Mouse (Mus musculus) liver, embryonic 15.5 days (tissue): Measurements from ENCODE around the gene Kdm1a. TPM values are rescaled to one million over a fixed set of nuclear protein-coding genes. Genes with fewer than 3 reads are reported as not detected.

ENCODE experiments used
- ATAC-seq: fragments of 200-750 bp; cut with Nextera tagmentation; 2 replicates; pipeline ENCODE4 v1.8.0; 2017; ENCODE audit warnings: moderate number of reproducible peaks, mild to moderate bottlenecking, moderate library complexity; ENCODE audit not compliant: insufficient read depth
- H3K27ac ChIP-seq: fragments of 300-500 bp; sonication (generic); replicated peaks from 2 replicates; pipeline ENCODE4 v1.5.1; 2015; ENCODE audit warnings: mild to moderate bottlenecking, inconsistent platforms
- H3K27me3 ChIP-seq: fragments of 300-500 bp; sonication (generic); 2 replicates; pipeline ENCODE4 v1.6.1; 2015; ENCODE audit warnings: mild to moderate bottlenecking, inconsistent platforms
- H3K36me3 ChIP-seq: fragments of 300-500 bp; sonication (generic); replicated peaks from 2 replicates; pipeline ENCODE4 v1.6.1; 2015; ENCODE audit warnings: moderate library complexity, mild to moderate bottlenecking, inconsistent platforms
- H3K4me1 ChIP-seq: fragments of 300-500 bp; sonication (generic); replicated peaks from 2 replicates; pipeline ENCODE4 v1.6.1; 2015; ENCODE audit warnings: inconsistent platforms
- H3K4me2 ChIP-seq: fragments of 300-500 bp; sonication (generic); 2 replicates; pipeline ENCODE4 v1.6.1; 2015; ENCODE audit warnings: moderate library complexity, mild to moderate bottlenecking, inconsistent platforms
- H3K4me3 ChIP-seq: fragments of 300-500 bp; sonication (generic); replicated peaks from 2 replicates; pipeline ENCODE4 v1.5.1; 2015; ENCODE audit warnings: mild to moderate bottlenecking, inconsistent platforms
- H3K9ac ChIP-seq: fragments of 300-500 bp; sonication (generic); 2 replicates; pipeline ENCODE4 v1.6.1; 2015; ENCODE audit warnings: moderate library complexity, mild to moderate bottlenecking, inconsistent platforms
- H3K9me3 ChIP-seq: fragments of 300-500 bp; sonication (generic); replicated peaks from 2 replicates; pipeline ENCODE4 v1.6.1; 2016; ENCODE audit warnings: inconsistent platforms
- WGBS: fragments of 180-500 bp; shearing (Covaris S2); methylation state at CpG from one replicate; pipeline ENCODE4 v1.1.7; 2015; ENCODE audit warnings: mixed read lengths; ENCODE audit not compliant: insufficient replicate concordance; 5-methylcytosine and 5-hydroxymethylcytosine counted together
- polyA plus RNA-seq: library from polyadenylated mRNA; unstranded; fragments of >200 nt; fragmentation: Nextera tagmentation; extraction: Ambion mirVana; gene quantifications from 2 replicates; pipeline ENCODE4 v1.2.1, GENCODE M21; 2015

Gene Kdm1a
- polyA plus RNA-seq, 1 experiment from 2014 or later: 9.5 TPM

DNA sequence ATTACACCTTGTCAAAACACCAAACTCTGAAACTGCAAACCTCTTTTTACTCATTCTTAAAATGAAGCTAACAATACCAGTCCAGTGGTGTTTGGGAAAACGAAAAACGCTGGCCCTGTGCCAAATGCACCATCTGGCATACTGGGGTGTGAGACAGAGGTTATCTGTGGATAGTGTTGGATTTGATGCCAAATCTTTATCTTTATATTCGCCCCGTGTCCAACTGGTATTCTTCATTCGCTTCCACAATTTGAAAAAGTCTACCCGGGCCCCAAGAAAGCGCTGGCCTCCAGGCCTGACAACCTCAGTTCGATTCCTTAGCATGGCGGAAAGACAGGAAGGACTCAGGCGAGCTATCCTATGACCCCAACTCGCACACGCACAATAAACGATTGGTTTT lies 1.0 kb downstream of the Kdm1a start:
- Histone ChIP-seq H3K27me3 (no peaks in the 10 kb centered on the region), H3K4me2 (peak overlapping the region; percentile 77), H3K36me3 (no peaks in the 10 kb centered on the region), H3K9me3 (no peaks in the 10 kb centered on the region), H3K4me3 (peak overlapping the region; percentile 99), H3K9ac (peak overlapping the region; percentile 98), H3K4me1 (peaks cover 27% of the 10 kb centered on the region), H3K27ac (peak overlapping the region; percentile 86)
- no peak for ATAC-seq
- 1% methylated on average over 13 of the region's 13 CpGs for WGBS

- peaks cover 27% of the 10 kb centered on the region for H3K4me1 ChIP-seq
- no peak overlapping the region for H3K27ac ChIP-seq
- H3K36me3 ChIP-seq: no peaks in the 10 kb centered on the region
- 73% methylated on average over 2 of the region's 2 CpGs for WGBS
- peak overlapping the region; percentile 77 for H3K4me2 ChIP-seq
- H3K9me3 ChIP-seq: no peaks in the 10 kb centered on the region
- H3K9ac ChIP-seq: 0 out of 2 replicates have a peak overlapping the region, but pooled peaks have one; percentile 98
- no peak for ATAC-seq
- no peaks in the 10 kb centered on the region for H3K27me3 ChIP-seq
- 0 out of 2 replicates have a peak overlapping the region, but pooled peaks have one; percentile 99 for H3K4me3 ChIP-seq
These were observed 2.0 kb downstream of the Kdm1a start for GRCm38 (mm10) chr4:136600536-136600935.

DNA sequence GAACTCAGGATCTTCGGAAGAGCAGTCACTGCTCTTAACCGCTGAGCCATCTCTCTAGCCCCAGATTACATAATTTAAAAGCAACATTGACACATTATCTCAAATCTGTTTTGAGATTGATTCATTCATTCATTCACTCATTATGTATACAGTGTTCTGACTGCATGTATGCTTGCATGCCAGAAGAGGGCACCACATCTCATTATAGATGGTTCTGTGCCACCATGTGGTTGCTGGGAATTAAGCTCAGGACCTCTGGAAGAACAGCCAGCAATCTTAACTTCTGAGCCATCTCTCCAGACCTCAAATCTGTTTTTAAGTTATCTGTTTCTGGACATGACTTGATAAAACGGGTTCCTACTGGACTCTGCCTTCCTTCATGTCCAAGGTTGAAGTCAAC lies 2.7 kb downstream of the Kdm1a start:
- no peaks in the 10 kb centered on the region for H3K27me3 ChIP-seq
- no peaks in the 10 kb centered on the region for H3K9me3 ChIP-seq
- peaks cover 29% of the 10 kb centered on the region for H3K4me1 ChIP-seq
- H3K27ac ChIP-seq: no peak overlapping the region
- no peak overlapping the region for H3K9ac ChIP-seq
- WGBS: 80% methylated on average over 3 of the region's 3 CpGs
- no peak overlapping the region; the same call in 1 of the 2 replicates for H3K4me2 ChIP-seq
- H3K4me3 ChIP-seq: no peak overlapping the region
- ATAC-seq: no peak
- H3K36me3 ChIP-seq: no peaks in the 10 kb centered on the region

GRCm38 (mm10) chr4:136598268-136598876 lies 4.2 kb downstream of the Kdm1a start:
- H3K4me2 ChIP-seq: no peak overlapping the region
- ATAC-seq: no peak
- H3K36me3 ChIP-seq: no peaks in the 10 kb centered on the region
- H3K27ac ChIP-seq: no peak overlapping the region
- H3K4me1 ChIP-seq: peaks cover 34% of the 10 kb centered on the region
- H3K4me3 ChIP-seq: no peak overlapping the region
- 70% methylated on average over 7 of the region's 7 CpGs for WGBS
- no peaks in the 10 kb centered on the region for H3K9me3 ChIP-seq
- H3K27me3 ChIP-seq: no peaks in the 10 kb centered on the region
- H3K9ac ChIP-seq: no peak overlapping the region

- H3K4me2 ChIP-seq: no peak overlapping the region
- H3K9ac ChIP-seq: no peak overlapping the region
- no peak overlapping the region for H3K4me3 ChIP-seq
- H3K9me3 ChIP-seq: no peaks in the 10 kb centered on the region
- no peak for ATAC-seq
- H3K4me1 ChIP-seq: peaks cover 26% of the 10 kb centered on the region
- no peaks in the 10 kb centered on the region for H3K27me3 ChIP-seq
- peaks cover 4% of the 10 kb centered on the region for H3K36me3 ChIP-seq
- 75% methylated on average over 6 of the region's 6 CpGs for WGBS
- H3K27ac ChIP-seq: no peak overlapping the region
These were observed 7.3 kb downstream of the Kdm1a start for GRCm38 (mm10) chr4:136595221-136595620.

DNA sequence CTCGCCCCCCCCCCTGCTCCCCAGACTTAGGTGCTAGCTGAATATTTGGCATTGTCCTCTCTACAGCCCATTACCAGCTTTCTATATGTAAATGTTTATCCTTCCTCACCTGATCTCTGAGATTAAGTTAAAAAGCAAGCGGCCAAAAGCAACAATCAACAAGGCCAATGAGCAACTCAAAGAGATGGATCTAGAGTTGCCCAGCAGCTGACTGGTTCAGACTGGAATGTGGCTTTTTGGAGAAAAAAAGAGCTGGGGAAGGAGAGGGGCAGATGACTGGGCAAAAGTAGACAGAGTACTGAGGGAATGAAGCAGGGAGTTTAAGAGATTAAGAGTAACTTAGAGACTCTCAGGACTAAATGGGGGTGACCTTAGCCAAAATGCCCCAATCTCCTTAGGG lies 8.5 kb downstream of the Kdm1a start:
- Histone ChIP-seq H3K36me3 (peaks cover 9% of the 10 kb centered on the region), H3K9ac (no peak overlapping the region), H3K4me2 (no peak overlapping the region), H3K9me3 (no peaks in the 10 kb centered on the region), H3K27me3 (no peaks in the 10 kb centered on the region), H3K4me1 (peaks cover 31% of the 10 kb centered on the region), H3K4me3 (no peak overlapping the region), H3K27ac (no peak overlapping the region)
- WGBS: 78% methylated on average over 2 of the region's 2 CpGs
- no peak for ATAC-seq

- no peak overlapping the region; the same call in 1 of the 2 replicates for H3K27ac ChIP-seq
- peaks cover 36% of the 10 kb centered on the region for H3K4me1 ChIP-seq
- no peak for ATAC-seq
- no peaks in the 10 kb centered on the region for H3K9me3 ChIP-seq
- no peak overlapping the region for H3K4me3 ChIP-seq
- H3K27me3 ChIP-seq: no peaks in the 10 kb centered on the region
- H3K9ac ChIP-seq: no peak overlapping the region
- no peak overlapping the region for H3K4me2 ChIP-seq
- H3K36me3 ChIP-seq: peaks cover 9% of the 10 kb centered on the region
- WGBS: 45% methylated on average over 4 of the region's 4 CpGs
These were observed 10.4 kb downstream of the Kdm1a start for GRCm38 (mm10) chr4:136592111-136592510.

GRCm38 (mm10) chr4:136588003-136588402 lies 14.5 kb downstream of the Kdm1a start:
- 20% methylated on average over 4 of the region's 4 CpGs for WGBS
- Histone ChIP-seq H3K27me3 (no peaks in the 10 kb centered on the region), H3K9me3 (no peaks in the 10 kb centered on the region), H3K27ac (0 out of 2 replicates have a peak overlapping the region, but pooled peaks have one; percentile 19), H3K9ac (no peak overlapping the region), H3K4me3 (no peak overlapping the region), H3K4me1 (peaks cover 39% of the 10 kb centered on the region), H3K4me2 (peak overlapping the region; percentile 42), H3K36me3 (peaks cover 9% of the 10 kb centered on the region)
- peak; percentile 51; the same call in 1 of the 2 replicates for ATAC-seq

- Histone ChIP-seq H3K4me2 (peak overlapping the region; percentile 42), H3K9ac (no peak overlapping the region), H3K9me3 (no peaks in the 10 kb centered on the region), H3K27ac (no peak overlapping the region), H3K4me1 (peaks cover 35% of the 10 kb centered on the region), H3K36me3 (peaks cover 9% of the 10 kb centered on the region), H3K27me3 (no peaks in the 10 kb centered on the region), H3K4me3 (no peak overlapping the region)
- no peak for ATAC-seq
- 81% methylated on average over 4 of the region's 4 CpGs for WGBS
These were observed 15.2 kb downstream of the Kdm1a start for GRCm38 (mm10) chr4:136587221-136587827.

DNA sequence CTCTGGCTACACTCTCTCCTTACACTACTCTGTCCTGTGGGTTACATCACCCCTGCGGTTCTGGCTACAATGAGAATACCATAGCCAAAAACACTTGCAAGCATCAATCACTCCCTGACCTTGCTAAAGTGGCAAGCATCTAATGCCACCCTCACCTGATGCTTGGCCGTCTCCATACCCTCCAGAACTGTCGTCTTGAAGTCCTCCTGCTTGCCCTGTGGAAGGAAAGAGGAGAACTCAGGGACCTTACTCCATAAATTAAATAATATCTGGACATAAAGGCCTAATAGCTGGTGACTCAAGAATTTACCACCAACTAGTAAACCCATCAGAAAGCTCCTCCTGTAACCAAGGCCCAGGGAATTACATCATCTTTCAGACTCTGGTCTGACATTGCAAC lies 20.6 kb downstream of the Kdm1a start:
- Histone ChIP-seq H3K9me3 (no peaks in the 10 kb centered on the region), H3K9ac (no peak overlapping the region), H3K4me3 (no peak overlapping the region), H3K36me3 (no peaks in the 10 kb centered on the region), H3K4me2 (no peak overlapping the region), H3K27me3 (no peaks in the 10 kb centered on the region), H3K27ac (no peak overlapping the region), H3K4me1 (peaks cover 9% of the 10 kb centered on the region)
- no peak for ATAC-seq
- WGBS: 83% methylated on average over 3 of the region's 3 CpGs

DNA sequence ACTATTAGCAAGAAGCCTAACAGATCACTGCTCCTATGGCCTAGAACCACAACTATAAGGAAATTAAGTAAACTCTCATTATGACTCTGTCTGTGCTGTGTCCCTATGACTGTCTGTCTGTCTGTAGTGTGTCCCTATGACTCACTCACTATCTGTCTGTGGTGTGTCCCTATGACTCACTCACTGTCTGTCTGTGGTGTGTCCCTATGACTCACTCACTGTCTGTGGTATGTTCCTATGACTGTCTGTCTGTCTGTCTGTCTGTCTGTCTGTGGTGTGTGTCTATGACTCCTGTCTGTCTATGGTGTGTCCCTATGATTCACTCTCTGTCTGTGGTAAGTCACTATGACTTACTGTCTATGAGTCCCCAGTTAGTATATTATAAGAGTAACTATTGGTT lies 32.5 kb downstream of the Kdm1a start:
- Histone ChIP-seq H3K9ac (no peak overlapping the region), H3K4me1 (no peaks in the 10 kb centered on the region; the same call in 1 of the 2 replicates), H3K36me3 (peaks cover 65% of the 10 kb centered on the region), H3K4me3 (no peak overlapping the region), H3K9me3 (no peaks in the 10 kb centered on the region), H3K27me3 (no peaks in the 10 kb centered on the region), H3K4me2 (no peak overlapping the region), H3K27ac (no peak overlapping the region)
- no peak for ATAC-seq
